Comparison of ENCODE assay signal across 13 mouse cellular contexts in the genomic region with DNA sequence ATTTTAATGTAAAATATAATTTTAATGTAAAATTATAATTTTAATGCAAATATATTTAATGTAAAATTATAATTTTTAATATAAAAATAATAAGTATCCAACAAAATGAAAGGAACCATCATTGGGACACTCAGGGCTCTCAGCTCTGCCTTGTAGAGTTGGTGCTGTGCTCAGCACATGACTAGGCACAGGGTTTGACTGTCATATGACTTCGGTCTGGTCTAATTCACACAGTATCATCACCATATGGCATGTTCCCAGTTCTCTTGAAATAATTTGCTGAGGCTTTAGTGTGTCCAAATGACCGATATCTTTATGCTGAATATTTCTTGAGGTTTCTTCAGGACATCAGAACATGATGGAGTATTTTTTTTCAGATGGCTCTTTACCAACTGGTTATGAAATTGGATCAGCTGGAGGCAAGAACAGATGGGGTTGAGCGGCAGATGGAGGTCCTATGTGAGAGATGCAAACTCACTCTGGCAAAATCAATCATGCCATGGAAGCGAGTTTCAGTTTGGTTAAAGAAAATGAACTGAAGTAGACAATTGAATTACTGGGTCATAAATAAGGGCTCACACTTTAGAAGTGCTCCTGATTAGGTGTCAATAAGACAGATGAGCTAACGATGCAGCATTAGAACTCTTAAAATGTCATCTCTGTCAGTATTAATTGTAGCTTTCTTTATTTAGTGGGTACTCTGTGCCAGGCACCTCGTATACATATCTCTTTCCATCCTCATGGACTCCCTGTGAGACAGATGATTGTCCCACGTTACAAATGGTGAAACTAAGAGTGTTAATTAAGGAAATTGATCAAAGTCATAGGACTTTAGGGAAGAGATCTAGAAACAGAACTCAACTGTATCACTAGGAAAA.
DNase-seq lines count a peak whose midpoint lies in the region; ATAC-seq lines count a peak whose summit lies in the region.
"Had no signal": no experiment of that assay in that cellular context is flagged by ENCODE, and none has a peak within 500 bp of the region (broad histone marks: within the 10 kb centered on the region; RNA-seq: fewer than 3 reads in every experiment).

No protein-coding gene starts in this region.

- H3K4me2 ChIP-seq in forebrain, embryonic 12.5 days: no peak overlapping the region
- H3K4me2 ChIP-seq: midbrain, embryonic 12.5 days had no signal

- H3K9ac ChIP-seq in forebrain, embryonic 12.5 days: no peak overlapping the region
- H3K9ac ChIP-seq: liver, embryonic 14.5 days; midbrain, embryonic 12.5 days had no signal

- 70% methylated on average over 7 of the region's 7 CpGs for WGBS in forebrain, embryonic 12.5 days
- WGBS in forebrain, embryonic 10.5 days: 87% methylated on average over 7 of the region's 7 CpGs

- peak; percentile 39; the same call in 1 of the 2 replicates for ATAC-seq in forebrain, embryonic 12.5 days (ENCODE audit: low FRiP score)
- ATAC-seq: intestine, embryonic 16.5 days; Patski had no signal

- H3K36me3 ChIP-seq in forebrain, embryonic 12.5 days (replicated peaks): no peaks in the 10 kb centered on the region
- H3K36me3 ChIP-seq in forebrain, embryonic 10.5 days (replicated peaks): no peaks in the 10 kb centered on the region
- H3K36me3 ChIP-seq: midbrain, embryonic 12.5 days had no signal

- no peaks in the 10 kb centered on the region for H3K27me3 ChIP-seq in forebrain, embryonic 12.5 days
- H3K27me3 ChIP-seq in forebrain, embryonic 10.5 days (ENCODE audit: poor library complexity, severe bottlenecking): no peaks in the 10 kb centered on the region
- H3K27me3 ChIP-seq: midbrain, embryonic 12.5 days; Patski had no signal

- H3K27ac ChIP-seq in forebrain, embryonic 12.5 days: no peak overlapping the region
- no peak overlapping the region for H3K27ac ChIP-seq in forebrain, embryonic 10.5 days
- H3K27ac ChIP-seq: liver, embryonic 14.5 days; midbrain, embryonic 12.5 days had no signal

- no peaks in the 10 kb centered on the region for H3K4me1 ChIP-seq in forebrain, embryonic 12.5 days
- no peaks in the 10 kb centered on the region for H3K4me1 ChIP-seq in forebrain, embryonic 10.5 days
- H3K4me1 ChIP-seq: midbrain, embryonic 12.5 days had no signal

- H3K9me3 ChIP-seq in forebrain, embryonic 12.5 days: no peaks in the 10 kb centered on the region
- H3K9me3 ChIP-seq in forebrain, embryonic 10.5 days: no peaks in the 10 kb centered on the region
- H3K9me3 ChIP-seq: midbrain, embryonic 12.5 days had no signal

- no peak for DNase-seq in forebrain, embryonic 10.5 days (ENCODE audit: extremely low spot score, low spot score)
- peak; percentile 44 to 76 for DNase-seq in frontal cortex, adult 2 months (ENCODE audit: extremely low spot score in 1 of 2, low spot score in 1 of 2)
- peak; percentile 49 to 90 for DNase-seq in layer of hippocampus, postnatal 14 days (ENCODE audit: low spot score in 2 of 2)
- peak; percentile 57 to 77 for DNase-seq in right cerebral cortex, postnatal 10 days (ENCODE audit: low spot score in 2 of 2)
- DNase-seq in gastrocnemius, adult 8-10 months (ENCODE audit: low spot score in 2 of 2): no peak
- no peak for DNase-seq in MN1 (ENCODE audit: low spot score)
- DNase-seq in heart, postnatal 25 days (ENCODE audit: low spot score): no peak
- DNase-seq: gastrocnemius, postnatal 25 days had no signal

- intact Hi-C loops in heart, postnatal 25 days (cut with DNase I): no loop called here

- no peak overlapping the region for H3K4me3 ChIP-seq in forebrain, embryonic 12.5 days (replicated peaks)
- H3K4me3 ChIP-seq in forebrain, embryonic 10.5 days: no peak overlapping the region
- H3K4me3 ChIP-seq: midbrain, embryonic 12.5 days had no signal

Comparison
In these comparisons a context has a peak if more than half of its experiments do, and no peak if none do; other contexts are left out.
1. DNase-seq: peak in frontal cortex, adult 2 months (2 of 2), layer of hippocampus, postnatal 14 days (2 of 2) and right cerebral cortex, postnatal 10 days (2 of 2); none in forebrain, embryonic 10.5 days (single experiment), gastrocnemius, adult 8-10 months (0 of 2), MN1 (single experiment) and heart, postnatal 25 days (single experiment).